Mouse (Mus musculus) left cerebral cortex, postnatal 25 days (tissue): ENCODE data around the gene Rhbdd3. TPM values are rescaled to one million over a fixed set of nuclear protein-coding genes. Genes with fewer than 3 reads are reported as not detected.
A peak's percentile ranks its signal among the peaks of the same experiment; 100 is the strongest.

Experiments
- DNase-seq, 2 experiments: peaks; one replicate each; pipeline ENCODE4 v3.0.0; 2022; ENCODE audit warnings: low spot score in 2 of 2, mixed read lengths in 1 of 2
- intact Hi-C: fragments of 180-260 bp; cut with DNase I; formaldehyde crosslinking; loops from one replicate; pipeline ENCODE4 v1.15.1; 2025
- total RNA-seq, 2 experiments: library from RNA; stranded (reverse); gene quantifications; 2 replicates each; pipeline ENCODE4 v1.2.3; 2021

Rhbdd3 gene
- total RNA-seq, 2 experiments from 2014 or later = 20.9 to 21.0 TPM

DNA sequence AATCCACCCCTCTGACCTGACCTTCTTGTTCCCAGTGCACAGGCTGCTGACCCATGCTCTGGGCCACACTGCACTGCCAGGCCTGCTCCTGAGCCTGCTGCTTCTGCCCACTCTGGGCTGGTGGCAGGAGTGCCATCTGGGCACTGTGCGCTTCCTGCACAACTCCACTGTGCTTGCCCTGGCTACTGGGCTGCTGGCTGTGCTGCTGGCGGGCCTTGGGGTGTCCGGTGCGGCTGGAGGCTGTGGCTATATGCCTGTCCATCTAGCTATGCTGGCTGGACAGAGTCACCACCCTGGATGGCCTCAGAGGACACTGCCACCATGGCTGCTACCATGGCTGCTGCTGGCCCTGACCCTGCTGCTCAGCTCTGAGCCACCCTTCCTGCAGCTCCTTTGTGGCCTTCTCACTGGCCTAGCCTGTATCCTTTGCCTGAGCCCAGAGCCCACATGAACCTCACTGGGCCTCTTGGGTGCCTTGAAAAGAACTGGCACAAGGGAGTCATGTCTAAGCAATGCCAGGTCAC, 5.3 kb downstream of the Rhbdd3 start:
- intact Hi-C loops = no loop called here
- DNase-seq = no peak

GRCm38 (mm10) chr11:5109441-5109840, 10.7 kb downstream of the Rhbdd3 start:
- no peak for DNase-seq
- intact Hi-C loops = no loop called here

- intact Hi-C loops = no loop called here
- no peak for DNase-seq
Measured at GRCm38 (mm10) chr11:5113645-5114044, 14.9 kb downstream of the Rhbdd3 start.

- intact Hi-C loops = loop anchor here (1.0 to 5.0 kb wide), 4 partner anchors 37 to 359 kb away; partner anchors contain the start of gene Emid1
- DNase-seq = peak; percentile 86 to 90
Measured at GRCm38 (mm10) chr11:5114931-5115581, 16.3 kb downstream of the Rhbdd3 start.

GRCm38 (mm10) chr11:5125713-5126112, 27.0 kb downstream of the Rhbdd3 start:
- intact Hi-C loops = no loop called here
- DNase-seq = no peak

GRCm38 (mm10) chr11:5129035-5129480, 30.3 kb downstream of the Rhbdd3 start:
- no peak for DNase-seq
- intact Hi-C loops = no loop called here

DNA sequence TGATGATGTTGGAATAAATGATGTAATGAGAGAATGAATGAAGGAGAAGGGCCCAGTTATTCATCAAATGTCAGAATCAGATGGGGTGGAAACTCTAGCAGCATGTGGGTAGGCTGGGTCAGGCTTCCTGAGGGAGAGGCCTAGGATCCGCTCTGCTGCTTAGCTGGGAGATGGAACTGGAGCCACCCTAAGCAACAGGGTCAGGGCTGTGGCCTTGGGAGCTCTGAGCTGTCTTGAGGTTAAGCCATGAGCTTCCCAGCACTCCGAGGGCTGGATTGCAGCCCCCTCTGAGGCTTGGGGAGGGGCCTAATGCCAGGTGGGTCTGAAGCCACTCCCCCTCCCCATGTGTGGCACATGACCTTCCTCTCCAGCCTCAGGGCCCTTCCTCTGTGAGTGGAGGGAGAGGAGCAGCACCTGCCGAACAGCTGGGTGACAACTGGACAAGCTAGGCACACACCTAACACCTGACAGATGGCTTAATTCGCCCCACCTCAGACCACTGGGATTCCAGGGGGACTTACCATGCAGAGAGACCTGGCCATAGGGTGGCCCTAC, 31.5 kb downstream of the Rhbdd3 start:
- intact Hi-C loops = no loop called here
- DNase-seq = no peak

DNA sequence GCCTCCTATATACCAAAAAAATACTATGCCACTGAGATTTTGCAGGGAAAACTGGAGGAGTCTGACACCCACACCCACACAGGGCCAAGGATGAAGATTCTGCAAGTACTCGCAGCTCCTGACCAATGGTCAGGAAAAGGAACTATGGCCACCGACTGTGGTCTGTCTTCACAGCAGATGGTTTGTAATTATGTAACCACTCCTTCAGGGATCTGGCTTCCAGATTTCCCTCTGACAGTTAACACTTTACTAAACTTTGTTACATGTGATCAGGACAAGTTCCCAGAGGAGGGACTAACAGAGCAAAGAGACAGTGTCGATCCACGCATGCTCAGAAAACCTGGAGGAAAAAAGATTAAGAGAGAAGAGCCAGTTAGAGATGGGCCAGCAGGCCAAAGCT, 34.0 kb downstream of the Rhbdd3 start:
- intact Hi-C loops = no loop called here
- DNase-seq = no peak

DNA sequence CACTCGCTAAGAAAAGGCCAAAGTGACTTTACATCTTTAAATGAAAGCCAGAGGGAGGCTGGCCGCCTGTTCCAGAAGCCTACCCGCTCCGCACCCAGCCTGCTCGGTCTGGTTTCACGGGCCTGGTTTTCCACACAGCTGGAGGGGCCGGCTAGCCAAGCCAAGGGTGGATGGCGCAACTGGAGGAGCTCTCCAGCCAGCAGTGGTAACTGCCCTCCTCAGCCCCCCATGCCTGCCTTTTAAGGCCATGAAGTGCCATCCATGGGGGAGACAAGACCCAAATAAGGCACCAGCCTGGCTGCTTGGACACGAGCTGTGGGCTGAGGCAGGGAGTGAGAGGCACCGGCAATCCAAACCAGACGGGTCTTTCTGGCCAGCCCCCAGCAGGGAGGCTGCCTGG, 37.2 kb downstream of the Rhbdd3 start:
- intact Hi-C loops = no loop called here
- DNase-seq = no peak

DNA sequence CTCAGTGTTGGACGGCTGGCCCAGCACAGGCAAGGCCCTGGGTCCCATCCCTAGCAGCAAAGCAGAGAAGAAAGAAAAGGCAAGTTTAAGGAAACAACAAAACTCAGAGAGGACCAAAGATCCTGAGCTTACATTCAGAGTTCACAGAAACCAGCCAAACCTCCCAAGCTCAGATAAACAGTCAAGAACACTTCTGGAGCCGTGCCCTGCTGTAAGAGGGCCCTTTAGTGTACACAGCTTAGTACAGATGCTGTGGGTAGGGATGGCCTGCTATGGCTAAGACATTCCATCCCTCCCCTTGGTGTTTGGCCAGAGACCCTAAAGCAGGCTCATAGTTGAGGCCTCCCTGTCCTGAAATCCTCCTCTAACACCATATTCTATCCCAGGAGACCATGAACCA, 39.9 kb downstream of the Rhbdd3 start:
- DNase-seq = no peak
- intact Hi-C loops = no loop called here

- no peak for DNase-seq
- intact Hi-C loops = no loop called here
Measured at GRCm38 (mm10) chr11:5139372-5139771, 40.6 kb downstream of the Rhbdd3 start.

GRCm38 (mm10) chr11:5140619-5141018, 41.9 kb downstream of the Rhbdd3 start:
- intact Hi-C loops = no loop called here
- DNase-seq = peak in 1 of 2 experiments; percentile 49

- no peak for DNase-seq
- intact Hi-C loops = no loop called here
Measured at GRCm38 (mm10) chr11:5141252-5141651, 42.5 kb downstream of the Rhbdd3 start.

DNA sequence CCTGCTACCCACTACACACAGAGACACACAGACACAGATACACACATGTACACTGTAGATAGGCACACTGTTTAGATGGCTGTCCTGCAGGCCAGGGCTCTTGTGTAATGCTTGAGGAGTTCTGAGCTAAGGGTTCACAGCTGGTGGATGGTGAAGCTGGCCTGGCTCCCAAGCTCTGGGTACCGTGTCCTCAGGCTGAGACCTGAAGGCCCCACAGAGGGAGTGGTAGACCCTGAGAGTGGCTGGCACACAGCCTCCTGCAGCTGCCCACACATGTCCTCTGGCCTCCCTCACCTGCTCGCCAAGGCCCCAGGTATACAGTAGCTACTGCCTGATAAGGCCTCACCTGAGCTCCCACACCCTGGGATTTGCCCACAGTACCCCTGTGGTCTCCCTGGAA, 43.2 kb downstream of the Rhbdd3 start:
- no peak for DNase-seq
- intact Hi-C loops = no loop called here

- intact Hi-C loops = no loop called here
- no peak for DNase-seq
Measured at GRCm38 (mm10) chr11:5145600-5145999, 46.9 kb downstream of the Rhbdd3 start.

- DNase-seq = no peak
- intact Hi-C loops = no loop called here
Measured at GRCm38 (mm10) chr11:5149249-5149648, 50.5 kb downstream of the Rhbdd3 start.

- intact Hi-C loops = loop anchor here (5.0 kb wide), 1 partner anchor 33 kb away; no protein-coding TSS in a partner anchor
- DNase-seq = no peak
Measured at GRCm38 (mm10) chr11:5149955-5150354, 51.2 kb downstream of the Rhbdd3 start.

GRCm38 (mm10) chr11:5150416-5151246, 51.9 kb downstream of the Rhbdd3 start:
- intact Hi-C loops = loop anchor here (5.0 kb wide), 1 partner anchor 33 kb away; no protein-coding TSS in a partner anchor
- no peak for DNase-seq

- intact Hi-C loops = loop anchor here (5.0 kb wide), 1 partner anchor 34 kb away; no protein-coding TSS in a partner anchor
- DNase-seq = no peak
Measured at GRCm38 (mm10) chr11:5151247-5151630, 52.5 kb downstream of the Rhbdd3 start.

- DNase-seq = no peak
- intact Hi-C loops = loop anchor here (5.0 kb wide), 1 partner anchor 35 kb away; no protein-coding TSS in a partner anchor
Measured at GRCm38 (mm10) chr11:5151680-5152337, 53.1 kb downstream of the Rhbdd3 start, which contains the start of gene Emid1. Gene Emid1 (minus strand): TSS chr11:5152257.
